Mouse (Mus musculus): ENCODE results near the gene Pon1. TPM values are rescaled to one million over a fixed set of nuclear protein-coding genes. Genes with fewer than 3 reads are reported as not detected.
A peak's percentile ranks its signal among the peaks of the same experiment; 100 is the strongest.

Gene Pon1
- polyA plus RNA-seq, 1 experiment from 2014 or later: not detected

- Histone ChIP-seq H3K79me2 (ENCODE audit: inconsistent target) (no peaks in the 10 kb centered on the region), H3K27ac (no peak overlapping the region), H3K36me3 (ENCODE audit: inconsistent target) (no peaks in the 10 kb centered on the region), H3K4me3 (ENCODE audit: inconsistent target) (no peak overlapping the region)
- WGBS (ENCODE audit: missing documents): 97% methylated on average over 4 of the region's 4 CpGs
Measured at GRCm38 (mm10) chr6:5190761-5191160, 3.0 kb downstream of the Pon1 start.

GRCm38 (mm10) chr6:5189507-5189906, 4.2 kb downstream of the Pon1 start:
- Histone ChIP-seq H3K27ac (no peak overlapping the region), H3K4me3 (ENCODE audit: inconsistent target) (no peak overlapping the region), H3K36me3 (ENCODE audit: inconsistent target) (no peaks in the 10 kb centered on the region), H3K79me2 (ENCODE audit: inconsistent target) (no peaks in the 10 kb centered on the region)
- 81% methylated on average over 4 of the region's 4 CpGs for WGBS (ENCODE audit: missing documents)

- 94% methylated on average over 5 of the region's 6 CpGs for WGBS (ENCODE audit: missing documents)
- Histone ChIP-seq H3K79me2 (ENCODE audit: inconsistent target) (no peaks in the 10 kb centered on the region), H3K27ac (no peak overlapping the region), H3K36me3 (ENCODE audit: inconsistent target) (no peaks in the 10 kb centered on the region), H3K4me3 (ENCODE audit: inconsistent target) (no peak overlapping the region)
Measured at GRCm38 (mm10) chr6:5188938-5189337, 4.8 kb downstream of the Pon1 start.

GRCm38 (mm10) chr6:5188036-5188435, 5.7 kb downstream of the Pon1 start:
- WGBS (ENCODE audit: missing documents): 88% methylated on average over 5 of the region's 5 CpGs
- H3K79me2 ChIP-seq (ENCODE audit: inconsistent target): no peaks in the 10 kb centered on the region
- no peak overlapping the region for H3K27ac ChIP-seq

GRCm38 (mm10) chr6:5187586-5187985, 6.2 kb downstream of the Pon1 start:
- H3K79me2 ChIP-seq (ENCODE audit: inconsistent target): no peaks in the 10 kb centered on the region
- 91% methylated on average over 6 of the region's 6 CpGs for WGBS (ENCODE audit: missing documents)
- H3K36me3 ChIP-seq (ENCODE audit: inconsistent target): no peaks in the 10 kb centered on the region
- no peak overlapping the region for H3K4me3 ChIP-seq (ENCODE audit: inconsistent target)
- H3K27ac ChIP-seq: no peak overlapping the region

More at GRCm38 (mm10) chr6:5188036-5188435, 5.7 kb downstream of the Pon1 start:
- H3K4me3 ChIP-seq (ENCODE audit: inconsistent target): no peak overlapping the region
- H3K36me3 ChIP-seq (ENCODE audit: inconsistent target): no peaks in the 10 kb centered on the region

- Histone ChIP-seq H3K36me3 (ENCODE audit: inconsistent target) (no peaks in the 10 kb centered on the region), H3K27ac (no peak overlapping the region), H3K79me2 (ENCODE audit: inconsistent target) (no peaks in the 10 kb centered on the region), H3K4me3 (ENCODE audit: inconsistent target) (no peak overlapping the region)
- 96% methylated on average over 7 of the region's 7 CpGs for WGBS (ENCODE audit: missing documents)
Measured at GRCm38 (mm10) chr6:5186229-5186950, 7.4 kb downstream of the Pon1 start.

GRCm38 (mm10) chr6:5180645-5181044, 13.1 kb downstream of the Pon1 start:
- no peaks in the 10 kb centered on the region for H3K36me3 ChIP-seq (ENCODE audit: inconsistent target)
- 92% methylated on average over 5 of the region's 5 CpGs for WGBS (ENCODE audit: missing documents)
- no peak overlapping the region for H3K4me3 ChIP-seq (ENCODE audit: inconsistent target)
- no peak overlapping the region for H3K27ac ChIP-seq
- no peaks in the 10 kb centered on the region for H3K79me2 ChIP-seq (ENCODE audit: inconsistent target)

GRCm38 (mm10) chr6:5179189-5179588, 14.6 kb downstream of the Pon1 start:
- Histone ChIP-seq H3K79me2 (ENCODE audit: inconsistent target) (no peaks in the 10 kb centered on the region), H3K4me3 (ENCODE audit: inconsistent target) (no peak overlapping the region), H3K27ac (no peak overlapping the region), H3K36me3 (ENCODE audit: inconsistent target) (no peaks in the 10 kb centered on the region)
- WGBS (ENCODE audit: missing documents): 89% methylated on average over 6 of the region's 6 CpGs

GRCm38 (mm10) chr6:5177967-5178891, 15.5 kb downstream of the Pon1 start:
- H3K79me2 ChIP-seq (ENCODE audit: inconsistent target): no peaks in the 10 kb centered on the region
- 84% methylated on average over 19 of the region's 19 CpGs for WGBS (ENCODE audit: missing documents)
- no peak overlapping the region for H3K27ac ChIP-seq
- no peaks in the 10 kb centered on the region for H3K36me3 ChIP-seq (ENCODE audit: inconsistent target)
- H3K4me3 ChIP-seq (ENCODE audit: inconsistent target): no peak overlapping the region

GRCm38 (mm10) chr6:5174179-5174812, 19.4 kb downstream of the Pon1 start:
- no peaks in the 10 kb centered on the region for H3K36me3 ChIP-seq (ENCODE audit: inconsistent target)
- no peak overlapping the region for H3K4me3 ChIP-seq (ENCODE audit: inconsistent target)
- 48% methylated on average over 10 of the region's 10 CpGs for WGBS (ENCODE audit: missing documents)
- no peaks in the 10 kb centered on the region for H3K79me2 ChIP-seq (ENCODE audit: inconsistent target)
- H3K27ac ChIP-seq: no peak overlapping the region

GRCm38 (mm10) chr6:5172571-5172970, 21.2 kb downstream of the Pon1 start:
- Histone ChIP-seq H3K36me3 (ENCODE audit: inconsistent target) (no peaks in the 10 kb centered on the region), H3K4me3 (ENCODE audit: inconsistent target) (no peak overlapping the region), H3K79me2 (ENCODE audit: inconsistent target) (no peaks in the 10 kb centered on the region), H3K27ac (no peak overlapping the region)
- 88% methylated on average over 9 of the region's 9 CpGs for WGBS (ENCODE audit: missing documents)

GRCm38 (mm10) chr6:5171418-5171817, 22.3 kb downstream of the Pon1 start:
- H3K27ac ChIP-seq: no peak overlapping the region
- 97% methylated on average over 4 of the region's 4 CpGs for WGBS (ENCODE audit: missing documents)
- no peaks in the 10 kb centered on the region for H3K36me3 ChIP-seq (ENCODE audit: inconsistent target)
- no peaks in the 10 kb centered on the region for H3K79me2 ChIP-seq (ENCODE audit: inconsistent target)
- no peak overlapping the region for H3K4me3 ChIP-seq (ENCODE audit: inconsistent target)

- Histone ChIP-seq H3K4me3 (ENCODE audit: inconsistent target) (no peak overlapping the region), H3K36me3 (ENCODE audit: inconsistent target) (no peaks in the 10 kb centered on the region), H3K27ac (no peak overlapping the region), H3K79me2 (ENCODE audit: inconsistent target) (no peaks in the 10 kb centered on the region)
- 90% methylated on average over 9 of the region's 9 CpGs for WGBS (ENCODE audit: missing documents)
Measured at GRCm38 (mm10) chr6:5168158-5168557, 25.6 kb downstream of the Pon1 start.

- 3% methylated on average over 14 of the region's 14 CpGs for WGBS (ENCODE audit: missing documents)
- H3K79me2 ChIP-seq (ENCODE audit: inconsistent target): no peaks in the 10 kb centered on the region
- H3K27ac ChIP-seq: peak overlapping the region; percentile 35
- peak overlapping the region; percentile 14; the same call in 1 of the 2 replicates for H3K4me3 ChIP-seq (ENCODE audit: inconsistent target)
- no peaks in the 10 kb centered on the region for H3K36me3 ChIP-seq (ENCODE audit: inconsistent target)
Measured at GRCm38 (mm10) chr6:5167051-5167677, 26.6 kb downstream of the Pon1 start.

All from macrophage (primary cell).